Mouse (Mus musculus): ENCODE data around the gene Tspan11. TPM values are rescaled to one million over a fixed set of nuclear protein-coding genes. Genes with fewer than 3 reads are reported as not detected.

Tspan11 gene
- polyA plus RNA-seq (2012; rRNA removed) (18.5 and 20.1 TPM in 2 replicates), polyA plus RNA-seq (2014; fragmentation: Nextera tagmentation; extraction: Ambion mirVana) (19.8 and 25.2 TPM in 2 replicates)

DNA sequence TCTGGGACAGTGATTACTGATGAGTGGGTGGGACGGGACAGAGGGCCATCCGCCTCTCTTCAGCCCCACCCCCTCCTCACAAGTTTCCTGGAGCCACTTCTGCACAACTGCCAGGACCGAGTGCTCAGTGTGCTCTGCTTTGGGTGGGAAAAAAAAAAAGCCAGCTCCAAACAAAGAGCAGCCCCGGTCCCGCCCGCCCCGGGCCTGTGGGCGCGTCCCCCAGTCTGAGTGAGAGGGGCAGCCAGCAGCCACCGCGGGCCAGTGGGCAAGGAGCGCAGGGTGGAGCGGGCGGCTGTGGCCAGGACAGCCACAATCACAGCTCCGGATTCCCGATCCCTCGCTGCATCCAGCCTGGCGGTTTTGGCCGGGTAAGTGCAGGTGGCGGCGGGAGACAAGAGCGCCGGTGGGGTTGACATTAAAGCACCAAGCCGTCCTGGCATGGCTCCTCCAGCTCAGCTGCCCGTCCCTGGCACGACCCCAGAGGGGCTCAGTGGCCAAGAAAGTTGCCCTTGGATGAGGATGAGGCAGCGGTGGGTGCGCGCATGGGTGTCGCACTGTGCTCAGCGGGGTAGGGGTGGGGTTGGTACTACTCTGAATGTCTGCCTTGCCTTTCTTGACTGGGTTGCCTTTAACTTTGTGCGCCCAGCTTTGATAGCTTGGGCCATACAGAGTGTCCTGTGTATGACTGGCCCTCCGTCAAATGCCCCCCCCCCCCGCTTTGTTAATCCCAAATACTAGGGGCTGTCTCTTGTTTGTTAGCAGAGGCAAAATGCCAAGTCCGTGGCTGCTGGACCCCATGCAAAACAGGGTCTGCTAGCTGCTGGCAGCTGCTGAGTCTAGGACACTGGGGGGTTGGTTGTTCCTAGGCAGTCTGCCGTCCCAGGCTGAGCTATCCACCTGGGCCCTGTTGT, at the start of gene Tspan11:
TSS of gene Tspan11 (plus strand) at position 79 of the 911 bp plus-strand sequence.
- WGBS = 4% methylated on average over 36 of the region's 36 CpGs
- H3K9ac ChIP-seq (ENCODE audit: low read depth, low read length, severe bottlenecking) = peak within 1 kb of the TSS; percentile 81
- ATAC-seq (ENCODE audit: low FRiP score, low read depth) = peak; percentile 65
- TF ChIP-seq POLR2A (IDR thresholded peaks at IDR 0.05; ENCODE audit: borderline replicate concordance, extremely low read depth, insufficient read depth, insufficient read length) = 0 out of 2 replicates have a peak, but pooled peaks have one; percentile 22
- H3K27me3 ChIP-seq (ENCODE audit: control insufficient read depth, insufficient read depth, low read length) = no peaks in the 10 kb centered on the region
- H3K4me3 ChIP-seq (replicated peaks; ENCODE audit: low read length) = peak within 1 kb of the TSS; percentile 56
- no peaks in the 10 kb centered on the region for H3K36me3 ChIP-seq (ENCODE audit: control insufficient read depth, insufficient read depth, low read length)
- H3K4me2 ChIP-seq (replicated peaks; ENCODE audit: low read depth, low read length, severe bottlenecking) = peak within 1 kb of the TSS; percentile 87
- H3K9me3 ChIP-seq (ENCODE audit: control insufficient read depth, low read length) = no peaks in the 10 kb centered on the region
- H3K4me1 ChIP-seq (ENCODE audit: control insufficient read depth, insufficient read depth, low read length) = peaks cover 16% of the 10 kb centered on the region
- peak within 1 kb of the TSS; percentile 59 for H3K27ac ChIP-seq (replicated peaks; ENCODE audit: low read depth, low read length)
- peak; percentile 55 for DNase-seq (ENCODE audit: low spot score)

DNA sequence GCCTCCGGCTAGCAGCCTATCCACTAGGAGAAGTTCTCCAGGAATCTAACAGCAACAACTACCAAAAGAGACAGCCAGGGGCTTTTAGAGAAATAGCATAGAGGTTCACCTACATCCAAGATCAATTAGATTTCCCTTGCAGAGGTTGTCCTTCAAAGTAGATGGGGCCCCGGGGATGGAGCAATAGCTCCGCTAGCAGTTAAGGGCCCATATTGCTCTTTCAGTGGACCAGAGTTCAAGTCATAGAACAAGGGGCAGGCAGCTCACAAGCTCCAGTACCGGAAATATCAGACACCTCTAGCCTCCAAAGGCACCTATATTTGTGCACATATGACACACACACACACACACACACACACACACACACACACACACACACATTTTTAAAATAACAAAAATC, 49.5 kb upstream of the Tspan11 start:
- Histone ChIP-seq H3K4me1 (ENCODE audit: control insufficient read depth, insufficient read depth, low read length) (no peaks in the 10 kb centered on the region), H3K27ac (replicated peaks; ENCODE audit: low read depth, low read length) (no peak overlapping the region), H3K9ac (ENCODE audit: low read depth, low read length, severe bottlenecking) (no peak overlapping the region), H3K9me3 (ENCODE audit: control insufficient read depth, low read length) (no peaks in the 10 kb centered on the region), H3K27me3 (ENCODE audit: control insufficient read depth, insufficient read depth, low read length) (no peaks in the 10 kb centered on the region), H3K4me2 (replicated peaks; ENCODE audit: low read depth, low read length, severe bottlenecking) (no peak overlapping the region), H3K36me3 (ENCODE audit: control insufficient read depth, insufficient read depth, low read length) (no peaks in the 10 kb centered on the region), H3K4me3 (replicated peaks; ENCODE audit: low read length) (no peak overlapping the region)
- ATAC-seq (ENCODE audit: low FRiP score, low read depth) = no peak
- TF ChIP-seq POLR2A (IDR thresholded peaks at IDR 0.05; ENCODE audit: borderline replicate concordance, extremely low read depth, insufficient read depth, insufficient read length) = no peak
- WGBS = 92% methylated on average over 4 of the region's 4 CpGs
- no peak for DNase-seq (ENCODE audit: low spot score)

DNA sequence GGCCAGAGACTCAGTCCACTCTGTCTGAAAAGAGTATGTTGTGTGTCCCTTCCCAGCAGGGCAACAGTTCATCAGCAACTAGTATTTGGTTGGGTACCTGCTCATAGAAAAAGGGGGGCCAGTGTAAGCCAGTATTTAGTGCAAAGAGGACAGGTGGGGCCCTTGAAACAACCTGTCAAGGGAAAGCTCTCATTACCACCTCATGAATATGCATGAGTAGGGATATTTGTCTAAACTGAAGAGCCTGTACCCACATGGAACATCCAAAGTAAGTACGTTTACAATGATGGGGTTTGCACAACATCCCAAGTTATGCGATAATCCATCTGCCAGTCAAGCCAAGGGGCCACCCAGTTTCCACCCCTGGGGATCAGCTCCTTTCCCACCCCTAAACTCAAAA, 47.9 kb upstream of the Tspan11 start:
- TF ChIP-seq POLR2A (IDR thresholded peaks at IDR 0.05; ENCODE audit: borderline replicate concordance, extremely low read depth, insufficient read depth, insufficient read length) = no peak
- Histone ChIP-seq H3K9me3 (ENCODE audit: control insufficient read depth, low read length) (no peaks in the 10 kb centered on the region), H3K27ac (replicated peaks; ENCODE audit: low read depth, low read length) (no peak overlapping the region), H3K4me3 (replicated peaks; ENCODE audit: low read length) (no peak overlapping the region), H3K27me3 (ENCODE audit: control insufficient read depth, insufficient read depth, low read length) (no peaks in the 10 kb centered on the region), H3K4me1 (ENCODE audit: control insufficient read depth, insufficient read depth, low read length) (no peaks in the 10 kb centered on the region), H3K36me3 (ENCODE audit: control insufficient read depth, insufficient read depth, low read length) (no peaks in the 10 kb centered on the region), H3K4me2 (replicated peaks; ENCODE audit: low read depth, low read length, severe bottlenecking) (no peak overlapping the region), H3K9ac (ENCODE audit: low read depth, low read length, severe bottlenecking) (no peak overlapping the region)
- 85% methylated on average over 2 of the region's 2 CpGs for WGBS
- no peak for ATAC-seq (ENCODE audit: low FRiP score, low read depth)
- DNase-seq (ENCODE audit: low spot score) = no peak

DNA sequence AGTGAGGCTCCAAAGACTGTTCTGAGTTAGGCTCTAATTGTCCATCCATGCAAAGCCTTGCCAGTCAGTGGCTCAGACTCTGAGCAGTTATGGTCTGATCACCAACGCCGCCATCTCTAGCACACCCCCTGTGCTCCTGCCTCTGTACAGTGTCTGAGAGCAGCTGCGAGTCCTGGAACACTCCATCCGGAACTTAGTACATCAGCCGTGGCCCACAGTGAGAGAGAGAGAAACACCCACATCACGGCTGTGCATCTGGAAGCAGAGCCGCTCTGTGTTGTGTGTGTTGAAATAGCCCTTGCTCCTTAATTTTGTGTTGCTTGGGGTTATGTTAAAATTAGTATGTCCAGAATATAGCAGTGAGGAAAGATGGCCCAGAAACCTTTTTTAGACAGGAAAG, 47.2 kb upstream of the Tspan11 start:
- no peaks in the 10 kb centered on the region for H3K36me3 ChIP-seq (ENCODE audit: control insufficient read depth, insufficient read depth, low read length)
- H3K27me3 ChIP-seq (ENCODE audit: control insufficient read depth, insufficient read depth, low read length) = no peaks in the 10 kb centered on the region
- H3K9me3 ChIP-seq (ENCODE audit: control insufficient read depth, low read length) = no peaks in the 10 kb centered on the region
- DNase-seq (ENCODE audit: low spot score) (no peak), ATAC-seq (ENCODE audit: low FRiP score, low read depth) (no peak)
- 72% methylated on average over 7 of the region's 7 CpGs for WGBS
- H3K9ac ChIP-seq (ENCODE audit: low read depth, low read length, severe bottlenecking) = no peak overlapping the region
- H3K27ac ChIP-seq (replicated peaks; ENCODE audit: low read depth, low read length) = no peak overlapping the region
- no peak overlapping the region for H3K4me2 ChIP-seq (replicated peaks; ENCODE audit: low read depth, low read length, severe bottlenecking)
- H3K4me3 ChIP-seq (replicated peaks; ENCODE audit: low read length) = no peak overlapping the region
- H3K4me1 ChIP-seq (ENCODE audit: control insufficient read depth, insufficient read depth, low read length) = no peaks in the 10 kb centered on the region
- no peak for TF ChIP-seq POLR2A (IDR thresholded peaks at IDR 0.05; ENCODE audit: borderline replicate concordance, extremely low read depth, insufficient read depth, insufficient read length)

DNA sequence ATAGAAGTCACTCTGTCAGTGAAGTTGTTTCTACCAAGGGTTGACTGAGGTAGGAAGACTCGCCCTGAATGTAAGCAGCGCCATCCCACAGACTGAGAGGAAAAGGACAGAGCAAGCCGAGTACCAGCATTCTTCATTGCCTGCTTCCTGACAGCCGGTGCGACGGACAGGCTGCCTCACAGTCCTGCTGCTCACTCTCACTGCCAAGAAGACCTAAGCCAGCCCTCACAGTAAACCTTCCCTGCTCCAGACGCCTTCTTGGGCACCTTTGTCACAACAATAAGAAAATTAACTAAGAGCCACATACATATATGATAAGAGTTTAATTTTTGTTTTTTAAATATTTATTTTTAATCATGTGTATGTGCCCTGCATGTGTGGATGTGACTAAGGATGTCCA, 46.1 kb upstream of the Tspan11 start:
- Histone ChIP-seq H3K4me3 (replicated peaks; ENCODE audit: low read length) (no peak overlapping the region), H3K27me3 (ENCODE audit: control insufficient read depth, insufficient read depth, low read length) (no peaks in the 10 kb centered on the region), H3K4me1 (ENCODE audit: control insufficient read depth, insufficient read depth, low read length) (no peaks in the 10 kb centered on the region), H3K36me3 (ENCODE audit: control insufficient read depth, insufficient read depth, low read length) (no peaks in the 10 kb centered on the region), H3K9me3 (ENCODE audit: control insufficient read depth, low read length) (no peaks in the 10 kb centered on the region), H3K9ac (ENCODE audit: low read depth, low read length, severe bottlenecking) (no peak overlapping the region), H3K4me2 (replicated peaks; ENCODE audit: low read depth, low read length, severe bottlenecking) (no peak overlapping the region), H3K27ac (replicated peaks; ENCODE audit: low read depth, low read length) (no peak overlapping the region)
- no peak for ATAC-seq (ENCODE audit: low FRiP score, low read depth)
- TF ChIP-seq POLR2A (IDR thresholded peaks at IDR 0.05; ENCODE audit: borderline replicate concordance, extremely low read depth, insufficient read depth, insufficient read length) = no peak
- 79% methylated on average over 7 of the region's 7 CpGs for WGBS
- no peak for DNase-seq (ENCODE audit: low spot score)

Measured in limb, embryonic 14.5 days (tissue).